Mouse (Mus musculus) neural tube, embryonic 14.5 days (tissue): Measurements from ENCODE around the gene Nhsl1. TPM values are rescaled to one million over a fixed set of nuclear protein-coding genes. Genes with fewer than 3 reads are reported as not detected.

Source experiments
- ATAC-seq: fragments of 200-750 bp; cut with Nextera tagmentation; 2 replicates; pipeline ENCODE4 v1.8.0; 2017; ENCODE audit warnings: low read depth, mild to moderate bottlenecking, moderate TSS enrichment, moderate library complexity
- H3K27ac ChIP-seq: fragments of 300-500 bp; sonication (generic); 2 replicates; pipeline ENCODE4 v1.5.1; 2014; ENCODE audit warnings: low read depth, mild to moderate bottlenecking, control low read depth, low read length, moderate library complexity, mixed read lengths
- H3K27me3 ChIP-seq: fragments of 300-500 bp; sonication (generic); 2 replicates; pipeline ENCODE4 v1.6.1; 2014; ENCODE audit warnings: low read length; ENCODE audit not compliant: control insufficient read depth, insufficient read depth
- H3K36me3 ChIP-seq: fragments of 300-500 bp; sonication (generic); 2 replicates; pipeline ENCODE4 v1.6.1; 2014; ENCODE audit warnings: low read length, mixed read lengths; ENCODE audit not compliant: control insufficient read depth, insufficient read depth
- H3K4me1 ChIP-seq: fragments of 300-500 bp; sonication (generic); 2 replicates; pipeline ENCODE4 v1.6.1; 2014; ENCODE audit warnings: low read length; ENCODE audit not compliant: control insufficient read depth, insufficient read depth
- H3K4me2 ChIP-seq: fragments of 300-500 bp; sonication (generic); 2 replicates; pipeline ENCODE4 v1.6.1; 2014; ENCODE audit warnings: mild to moderate bottlenecking, low read depth, low read length, control low read depth
- H3K4me3 ChIP-seq: fragments of 300-500 bp; sonication (generic); 2 replicates; pipeline ENCODE4 v1.5.1; 2014; ENCODE audit warnings: low read depth, low read length, control low read depth, mixed read lengths
- H3K9ac ChIP-seq: fragments of 300-500 bp; sonication (generic); replicated peaks from 2 replicates; pipeline ENCODE4 v1.6.1; 2014; ENCODE audit warnings: low read depth, mild to moderate bottlenecking, control low read depth, low read length, mixed read lengths
- H3K9me3 ChIP-seq: fragments of 300-500 bp; sonication (generic); 2 replicates; pipeline ENCODE4 v1.6.1; 2016; ENCODE audit warnings: low read length; ENCODE audit not compliant: control insufficient read depth
- WGBS: fragments of 180-500 bp; shearing (Covaris S2); extraction: QIAGEN DNeasy Blood & Tissue Kit; methylation state at CpG from one replicate; pipeline ENCODE4 v1.1.7; 2014; 5-methylcytosine and 5-hydroxymethylcytosine counted together
- polyA plus RNA-seq: library from polyadenylated mRNA; unstranded; fragments of >200 nt; fragmentation: Nextera tagmentation; extraction: Ambion mirVana; gene quantifications from 2 replicates; pipeline ENCODE4 v1.2.1, GENCODE M21; 2014

Gene Nhsl1
- polyA plus RNA-seq, 1 experiment from 2014 or later = 21.0 TPM

DNA sequence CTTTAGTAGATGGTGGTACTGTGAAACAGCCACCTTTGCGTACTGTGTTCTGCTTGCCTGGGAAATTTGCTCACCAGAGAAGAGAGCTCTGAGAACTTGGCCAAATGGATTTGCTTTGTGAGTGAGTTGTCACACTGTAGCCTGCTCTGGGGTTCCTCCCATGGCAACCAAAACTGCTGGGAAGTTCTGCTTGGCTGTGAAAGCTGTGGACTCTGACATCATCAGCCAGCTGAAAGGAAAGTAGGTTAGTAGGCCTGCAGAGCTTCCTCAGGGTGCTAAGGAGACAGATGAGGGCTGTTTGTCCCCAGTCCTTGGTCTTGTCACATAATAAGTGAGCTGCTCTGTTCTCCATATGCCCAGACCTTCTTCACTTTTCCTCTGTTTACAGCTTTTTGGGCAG is 189.8 kb downstream of the Nhsl1 start:
- H3K4me3 ChIP-seq = no peak overlapping the region
- no peak overlapping the region for H3K4me2 ChIP-seq
- H3K9me3 ChIP-seq = no peaks in the 10 kb centered on the region
- H3K27ac ChIP-seq = peak overlapping the region; percentile 60; the same call in 1 of the 2 replicates
- H3K36me3 ChIP-seq = no peaks in the 10 kb centered on the region
- no peak overlapping the region for H3K9ac ChIP-seq
- H3K27me3 ChIP-seq = no peaks in the 10 kb centered on the region
- H3K4me1 ChIP-seq = peaks cover 19% of the 10 kb centered on the region
- peak; percentile 44; the same call in 1 of the 2 replicates for ATAC-seq
- 43% methylated on average over 1 of the region's 1 CpGs for whole genome bisulfite sequencing

DNA sequence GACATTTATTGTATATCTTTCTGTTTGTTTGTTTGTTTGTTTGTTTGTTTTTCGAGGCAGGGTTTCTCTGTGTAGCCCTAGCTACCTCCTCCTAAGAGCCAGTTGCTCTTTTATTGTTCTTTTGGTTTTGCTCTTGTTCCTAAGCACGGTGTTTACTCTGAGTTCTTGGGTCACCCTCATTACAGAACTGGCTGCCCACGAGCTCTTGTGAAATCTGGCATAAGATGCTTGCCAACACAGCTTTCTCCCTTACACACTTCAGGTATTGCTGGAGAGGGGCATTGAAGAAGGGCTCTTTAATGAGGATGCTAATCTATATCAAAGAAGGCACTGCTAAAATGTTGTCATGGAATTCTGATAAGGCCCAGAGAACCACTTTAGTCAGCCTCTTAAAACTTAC is 191.9 kb downstream of the Nhsl1 start:
- Histone ChIP-seq H3K27ac (no peak overlapping the region), H3K4me1 (peaks cover 17% of the 10 kb centered on the region), H3K36me3 (no peaks in the 10 kb centered on the region), H3K4me2 (no peak overlapping the region), H3K27me3 (no peaks in the 10 kb centered on the region), H3K9me3 (no peaks in the 10 kb centered on the region), H3K9ac (no peak overlapping the region), H3K4me3 (no peak overlapping the region)
- WGBS = 78% methylated on average over 3 of the region's 3 CpGs
- ATAC-seq = no peak

DNA sequence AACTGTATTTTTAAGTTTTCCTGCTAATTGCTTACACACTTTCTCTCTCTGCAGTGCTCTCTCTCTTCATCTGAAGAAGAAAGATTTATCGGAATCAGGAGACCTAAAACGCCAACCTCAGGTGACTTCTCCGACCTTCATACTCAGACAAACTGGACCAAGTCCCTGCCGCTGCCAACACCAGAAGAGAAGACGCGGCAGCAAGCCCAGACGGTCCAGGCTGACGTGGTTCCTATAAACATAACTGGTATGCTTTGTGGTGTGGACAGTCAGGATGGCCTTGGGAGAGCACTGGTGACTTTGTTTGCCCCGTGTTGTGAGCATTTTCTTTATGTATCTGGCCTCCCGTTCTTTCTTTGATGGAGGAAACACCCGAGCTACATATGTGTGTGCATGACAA is 192.7 kb downstream of the Nhsl1 start:
- Histone ChIP-seq H3K27me3 (no peaks in the 10 kb centered on the region), H3K36me3 (no peaks in the 10 kb centered on the region), H3K27ac (no peak overlapping the region), H3K9me3 (no peaks in the 10 kb centered on the region), H3K4me3 (no peak overlapping the region), H3K4me2 (no peak overlapping the region), H3K9ac (no peak overlapping the region), H3K4me1 (peaks cover 12% of the 10 kb centered on the region)
- whole genome bisulfite sequencing = 94% methylated on average over 11 of the region's 11 CpGs
- ATAC-seq = no peak

DNA sequence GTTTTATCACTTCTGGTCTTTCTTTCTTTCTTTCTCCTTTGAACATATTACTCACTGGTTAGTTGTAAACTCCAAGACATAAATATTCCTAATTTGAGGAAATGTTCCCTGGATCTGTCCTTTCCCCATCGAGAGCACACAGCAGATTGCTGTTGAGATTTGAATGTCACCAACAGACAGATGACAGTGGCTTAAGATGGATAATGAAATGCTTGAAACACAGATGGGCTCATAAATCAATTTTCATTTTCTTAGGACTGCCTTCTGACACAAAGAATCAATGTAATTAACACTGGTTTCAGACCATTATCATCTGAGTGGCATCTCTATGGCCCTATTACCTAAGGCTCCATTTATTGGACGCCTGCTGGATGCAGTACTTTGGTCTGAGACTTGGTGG is 203.8 kb downstream of the Nhsl1 start:
- ATAC-seq = no peak
- no peak overlapping the region for H3K4me3 ChIP-seq
- H3K4me1 ChIP-seq = peaks cover 7% of the 10 kb centered on the region; the same call in 1 of the 2 replicates
- H3K4me2 ChIP-seq = no peak overlapping the region
- no peaks in the 10 kb centered on the region for H3K27me3 ChIP-seq
- no peak overlapping the region for H3K9ac ChIP-seq
- no peaks in the 10 kb centered on the region for H3K9me3 ChIP-seq
- H3K36me3 ChIP-seq = peaks cover 25% of the 10 kb centered on the region; the same call in 1 of the 2 replicates
- no peak overlapping the region for H3K27ac ChIP-seq
- WGBS = 32% methylated on average over 2 of the region's 2 CpGs

- Histone ChIP-seq H3K36me3 (peaks cover 27% of the 10 kb centered on the region; the same call in 1 of the 2 replicates), H3K9ac (no peak overlapping the region), H3K27ac (no peak overlapping the region), H3K27me3 (no peaks in the 10 kb centered on the region), H3K4me2 (no peak overlapping the region), H3K4me1 (0 out of 2 replicates have a peak, but pooled peaks cover 2% of the 10 kb centered on the region), H3K9me3 (no peaks in the 10 kb centered on the region), H3K4me3 (no peak overlapping the region)
- no peak for ATAC-seq
- WGBS = 85% methylated on average over 15 of the region's 15 CpGs
Measured at GRCm38 (mm10) chr10:18525311-18525710, 206.5 kb downstream of the Nhsl1 start.

DNA sequence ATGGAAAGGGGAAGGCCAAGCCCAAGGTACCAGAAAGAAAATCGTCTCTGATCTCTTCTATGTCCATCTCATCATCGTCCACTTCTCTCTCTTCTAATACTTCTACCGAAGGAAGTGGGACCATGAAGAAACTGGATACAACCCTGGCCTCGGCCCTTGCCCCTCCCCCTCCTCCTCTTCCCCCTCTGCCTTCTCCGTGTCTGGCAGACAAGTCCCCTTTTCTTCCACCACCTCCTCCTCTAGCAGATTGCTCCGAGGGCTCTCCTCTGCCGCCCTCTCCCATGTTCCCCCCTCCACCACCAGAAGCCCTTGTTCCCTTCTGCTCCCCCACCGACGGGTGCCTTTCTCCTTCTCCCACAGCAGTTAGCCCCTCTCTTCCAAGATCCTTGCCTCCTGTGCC is 206.9 kb downstream of the Nhsl1 start:
- no peaks in the 10 kb centered on the region for H3K9me3 ChIP-seq
- 65% methylated on average over 9 of the region's 9 CpGs for WGBS
- no peak for ATAC-seq
- no peak overlapping the region for H3K4me3 ChIP-seq
- H3K9ac ChIP-seq = no peak overlapping the region
- H3K36me3 ChIP-seq = peaks cover 27% of the 10 kb centered on the region; the same call in 1 of the 2 replicates
- 0 out of 2 replicates have a peak, but pooled peaks cover 2% of the 10 kb centered on the region for H3K4me1 ChIP-seq
- no peak overlapping the region for H3K4me2 ChIP-seq
- no peaks in the 10 kb centered on the region for H3K27me3 ChIP-seq
- H3K27ac ChIP-seq = no peak overlapping the region

DNA sequence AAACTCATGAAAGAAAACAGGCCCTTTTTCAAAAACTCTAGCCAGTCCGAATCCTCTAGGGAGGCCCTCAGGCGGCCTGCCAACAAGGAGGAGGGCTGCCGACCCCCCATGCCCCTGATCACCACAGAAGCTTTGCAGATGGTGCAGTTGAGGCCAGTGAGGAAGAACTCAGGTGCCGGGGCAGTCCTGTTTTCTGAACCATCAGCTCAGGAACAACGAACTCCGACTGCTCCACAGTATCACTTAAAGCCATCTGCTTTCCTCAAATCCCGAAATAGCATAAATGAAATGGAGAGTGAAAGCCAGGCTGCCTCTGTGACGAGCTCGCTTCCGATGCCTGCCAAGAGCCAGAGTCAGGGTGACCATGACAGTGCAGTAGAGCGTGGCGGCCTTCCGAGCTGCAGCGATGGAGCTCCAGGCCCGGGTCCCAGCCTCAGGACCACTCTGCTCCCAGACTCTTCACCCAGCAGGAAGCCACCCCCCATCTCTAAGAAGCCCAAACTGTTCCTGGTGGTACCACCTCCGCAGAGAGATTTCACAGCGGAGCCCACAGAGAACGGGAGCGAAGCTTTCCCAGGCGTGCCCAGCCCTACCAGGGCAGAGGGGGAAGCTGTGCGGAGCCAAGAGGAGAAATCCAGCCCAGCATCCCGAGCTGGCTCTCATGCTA is 207.5 kb downstream of the Nhsl1 start:
- Histone ChIP-seq H3K4me2 (no peak overlapping the region), H3K9ac (no peak overlapping the region), H3K9me3 (no peaks in the 10 kb centered on the region), H3K36me3 (peaks cover 29% of the 10 kb centered on the region), H3K4me1 (0 out of 2 replicates have a peak, but pooled peaks cover 2% of the 10 kb centered on the region), H3K27me3 (no peaks in the 10 kb centered on the region), H3K27ac (0 out of 2 replicates have a peak overlapping the region, but pooled peaks have one; percentile 31), H3K4me3 (no peak overlapping the region)
- ATAC-seq = peak; percentile 28; the same call in 1 of the 2 replicates
- WGBS = 77% methylated on average over 22 of the region's 22 CpGs

- no peaks in the 10 kb centered on the region for H3K27me3 ChIP-seq
- H3K9me3 ChIP-seq = no peaks in the 10 kb centered on the region
- peak; percentile 15; the same call in 1 of the 2 replicates for ATAC-seq
- H3K9ac ChIP-seq = no peak overlapping the region
- no peak overlapping the region for H3K27ac ChIP-seq
- H3K4me3 ChIP-seq = no peak overlapping the region
- peaks cover 36% of the 10 kb centered on the region for H3K36me3 ChIP-seq
- H3K4me2 ChIP-seq = no peak overlapping the region
- WGBS = 65% methylated on average over 20 of the region's 20 CpGs
- 0 out of 2 replicates have a peak, but pooled peaks cover 2% of the 10 kb centered on the region for H3K4me1 ChIP-seq
Measured at GRCm38 (mm10) chr10:18526851-18527675, 208.3 kb downstream of the Nhsl1 start.

- no peak overlapping the region for H3K4me2 ChIP-seq
- no peak overlapping the region for H3K9ac ChIP-seq
- H3K4me3 ChIP-seq = no peak overlapping the region
- no peaks in the 10 kb centered on the region for H3K9me3 ChIP-seq
- no peaks in the 10 kb centered on the region for H3K27me3 ChIP-seq
- 0 out of 2 replicates have a peak, but pooled peaks cover 2% of the 10 kb centered on the region for H3K4me1 ChIP-seq
- 73% methylated on average over 7 of the region's 7 CpGs for WGBS
- H3K27ac ChIP-seq = no peak overlapping the region
- ATAC-seq = no peak
- peaks cover 36% of the 10 kb centered on the region for H3K36me3 ChIP-seq
Measured at GRCm38 (mm10) chr10:18527766-18528165, 209.0 kb downstream of the Nhsl1 start.
